Mouse (Mus musculus) hindbrain, embryonic 13.5 days (tissue): Measurements from ENCODE around the gene Kcna5. TPM values are rescaled to one million over a fixed set of nuclear protein-coding genes. Genes with fewer than 3 reads are reported as not detected.

ENCODE experiments used
- ATAC-seq: fragments of 200-750 bp; cut with Nextera tagmentation; 2 replicates; pipeline ENCODE4 v1.8.0; 2017; ENCODE audit warnings: moderate TSS enrichment; ENCODE audit not compliant: low FRiP score
- H3K27ac ChIP-seq: fragments of 300-500 bp; sonication (generic); 2 replicates; pipeline ENCODE4 v1.5.1; 2015; ENCODE audit warnings: inconsistent platforms, mild to moderate bottlenecking, moderate library complexity
- H3K27me3 ChIP-seq: fragments of 300-500 bp; sonication (generic); 2 replicates; pipeline ENCODE4 v1.6.1; 2015; ENCODE audit warnings: mild to moderate bottlenecking, inconsistent platforms
- H3K36me3 ChIP-seq: fragments of 300-500 bp; sonication (generic); 2 replicates; pipeline ENCODE4 v1.6.1; 2015; ENCODE audit warnings: mild to moderate bottlenecking, inconsistent platforms
- H3K4me1 ChIP-seq: fragments of 300-500 bp; sonication (generic); replicated peaks from 2 replicates; pipeline ENCODE4 v1.6.1; 2015; ENCODE audit warnings: inconsistent platforms
- H3K4me2 ChIP-seq: fragments of 300-500 bp; sonication (generic); 2 replicates; pipeline ENCODE4 v1.6.1; 2015; ENCODE audit warnings: inconsistent platforms, mild to moderate bottlenecking, moderate library complexity
- H3K4me3 ChIP-seq: fragments of 300-500 bp; sonication (generic); 2 replicates; pipeline ENCODE4 v1.5.1; 2015; ENCODE audit warnings: mild to moderate bottlenecking, inconsistent platforms
- H3K9ac ChIP-seq: fragments of 300-500 bp; sonication (generic); 2 replicates; pipeline ENCODE4 v1.6.1; 2015; ENCODE audit warnings: mild to moderate bottlenecking, inconsistent platforms
- H3K9me3 ChIP-seq: fragments of 300-500 bp; sonication (generic); 2 replicates; pipeline ENCODE4 v1.6.1; 2016; ENCODE audit warnings: inconsistent platforms
- WGBS: fragments of 180-500 bp; shearing (Covaris S2); methylation state at CpG from one replicate; pipeline ENCODE4 v1.1.7; 2015; 5-methylcytosine and 5-hydroxymethylcytosine counted together
- polyA plus RNA-seq: library from polyadenylated mRNA; unstranded; fragments of >200 nt; fragmentation: Nextera tagmentation; extraction: Ambion mirVana; gene quantifications from 2 replicates; pipeline ENCODE4 v1.2.1, GENCODE M21; 2015

The Kcna5 gene
- 2.2 and 2.4 TPM in 2 replicates for polyA plus RNA-seq

GRCm38 (mm10) chr6:126535208-126535910 is at the start of gene Kcna5:
Gene Kcna5 (minus strand): TSS chr6:126535412.
- peaks cover 23% of the 10 kb centered on the region for H3K4me1 ChIP-seq
- H3K27ac ChIP-seq = peak within 1 kb of the TSS; percentile 24; the same call in 1 of the 2 replicates
- no peaks in the 10 kb centered on the region for H3K36me3 ChIP-seq
- peak; percentile 87 for ATAC-seq
- peak within 1 kb of the TSS; percentile 22 for H3K4me3 ChIP-seq
- whole genome bisulfite sequencing = 1% methylated on average over 15 of the region's 15 CpGs
- peak within 1 kb of the TSS; percentile 63 for H3K9ac ChIP-seq
- peaks cover 24% of the 10 kb centered on the region for H3K27me3 ChIP-seq
- H3K4me2 ChIP-seq = peak within 1 kb of the TSS; percentile 55
- no peaks in the 10 kb centered on the region for H3K9me3 ChIP-seq

GRCm38 (mm10) chr6:126583075-126583474 is 47.9 kb upstream of the Kcna5 start:
- 67% methylated on average over 7 of the region's 7 CpGs for WGBS
- H3K27me3 ChIP-seq = no peaks in the 10 kb centered on the region
- no peaks in the 10 kb centered on the region for H3K36me3 ChIP-seq

GRCm38 (mm10) chr6:126581632-126582031 is 46.4 kb upstream of the Kcna5 start:
- H3K9me3 ChIP-seq = no peaks in the 10 kb centered on the region
- peaks cover 3% of the 10 kb centered on the region; the same call in 1 of the 2 replicates for H3K4me1 ChIP-seq
- H3K4me2 ChIP-seq = no peak overlapping the region
- 77% methylated on average over 8 of the region's 8 CpGs for WGBS
- 0 out of 2 replicates have a peak, but pooled peaks have one; percentile 22 for ATAC-seq
- H3K27ac ChIP-seq = peak overlapping the region; percentile 45; the same call in 1 of the 2 replicates
- no peak overlapping the region for H3K9ac ChIP-seq
- no peaks in the 10 kb centered on the region for H3K27me3 ChIP-seq
- no peaks in the 10 kb centered on the region for H3K36me3 ChIP-seq
- H3K4me3 ChIP-seq = no peak overlapping the region

More at GRCm38 (mm10) chr6:126583075-126583474, 47.9 kb upstream of the Kcna5 start:
- no peak overlapping the region for H3K4me2 ChIP-seq
- H3K4me1 ChIP-seq = peaks cover 3% of the 10 kb centered on the region; the same call in 1 of the 2 replicates
- H3K9ac ChIP-seq = no peak overlapping the region
- H3K27ac ChIP-seq = no peak overlapping the region
- no peaks in the 10 kb centered on the region for H3K9me3 ChIP-seq
- H3K4me3 ChIP-seq = no peak overlapping the region
- ATAC-seq = no peak

GRCm38 (mm10) chr6:126580571-126580970 is 45.4 kb upstream of the Kcna5 start:
- H3K9ac ChIP-seq = no peak overlapping the region
- no peak overlapping the region for H3K4me2 ChIP-seq
- 94% methylated on average over 3 of the region's 3 CpGs for WGBS
- H3K9me3 ChIP-seq = no peaks in the 10 kb centered on the region
- ATAC-seq = no peak
- no peak overlapping the region for H3K4me3 ChIP-seq
- no peaks in the 10 kb centered on the region for H3K27me3 ChIP-seq
- H3K36me3 ChIP-seq = no peaks in the 10 kb centered on the region
- peaks cover under 1% of the 10 kb centered on the region; the same call in 1 of the 2 replicates for H3K4me1 ChIP-seq
- no peak overlapping the region for H3K27ac ChIP-seq

- no peaks in the 10 kb centered on the region for H3K36me3 ChIP-seq
- no peaks in the 10 kb centered on the region for H3K27me3 ChIP-seq
- H3K4me3 ChIP-seq = no peak overlapping the region
- no peaks in the 10 kb centered on the region; the same call in 1 of the 2 replicates for H3K4me1 ChIP-seq
- H3K9ac ChIP-seq = no peak overlapping the region
- 87% methylated on average over 3 of the region's 3 CpGs for WGBS
- H3K9me3 ChIP-seq = no peaks in the 10 kb centered on the region
- H3K27ac ChIP-seq = no peak overlapping the region
- no peak overlapping the region for H3K4me2 ChIP-seq
- ATAC-seq = no peak
These were observed 42.2 kb upstream of the Kcna5 start for GRCm38 (mm10) chr6:126577415-126577814.

GRCm38 (mm10) chr6:126576566-126576965 is 41.4 kb upstream of the Kcna5 start:
- 96% methylated on average over 1 of the region's 1 CpGs for WGBS
- no peak overlapping the region for H3K9ac ChIP-seq
- no peak overlapping the region for H3K27ac ChIP-seq
- ATAC-seq = no peak
- no peak overlapping the region for H3K4me2 ChIP-seq
- no peaks in the 10 kb centered on the region for H3K36me3 ChIP-seq
- H3K4me3 ChIP-seq = no peak overlapping the region
- no peaks in the 10 kb centered on the region for H3K9me3 ChIP-seq
- H3K27me3 ChIP-seq = no peaks in the 10 kb centered on the region
- H3K4me1 ChIP-seq = no peaks in the 10 kb centered on the region; the same call in 1 of the 2 replicates

GRCm38 (mm10) chr6:126574778-126575177 is 39.6 kb upstream of the Kcna5 start:
- Histone ChIP-seq H3K27me3 (no peaks in the 10 kb centered on the region), H3K9ac (no peak overlapping the region), H3K4me3 (no peak overlapping the region), H3K36me3 (no peaks in the 10 kb centered on the region), H3K4me2 (no peak overlapping the region), H3K27ac (no peak overlapping the region), H3K9me3 (no peaks in the 10 kb centered on the region), H3K4me1 (no peaks in the 10 kb centered on the region)
- ATAC-seq = no peak
- WGBS = 85% methylated on average over 7 of the region's 7 CpGs

- WGBS = 84% methylated on average over 5 of the region's 5 CpGs
- H3K4me2 ChIP-seq = no peak overlapping the region
These were observed 37.8 kb upstream of the Kcna5 start for GRCm38 (mm10) chr6:126573021-126573420.

GRCm38 (mm10) chr6:126569809-126570208 is 34.6 kb upstream of the Kcna5 start:
- no peak overlapping the region for H3K27ac ChIP-seq
- 90% methylated on average over 7 of the region's 7 CpGs for WGBS
- ATAC-seq = no peak

More at GRCm38 (mm10) chr6:126573021-126573420, 37.8 kb upstream of the Kcna5 start:
- Histone ChIP-seq H3K27ac (no peak overlapping the region), H3K4me1 (no peaks in the 10 kb centered on the region), H3K4me3 (no peak overlapping the region), H3K27me3 (0 out of 2 replicates have a peak, but pooled peaks cover 2% of the 10 kb centered on the region), H3K9me3 (no peaks in the 10 kb centered on the region), H3K9ac (no peak overlapping the region), H3K36me3 (no peaks in the 10 kb centered on the region)
- ATAC-seq = no peak

GRCm38 (mm10) chr6:126568046-126568830 is 33.0 kb upstream of the Kcna5 start:
- no peaks in the 10 kb centered on the region for H3K36me3 ChIP-seq
- H3K4me1 ChIP-seq = no peaks in the 10 kb centered on the region
- H3K4me3 ChIP-seq = no peak overlapping the region
- ATAC-seq = no peak
- no peaks in the 10 kb centered on the region for H3K9me3 ChIP-seq
- 88% methylated on average over 14 of the region's 14 CpGs for WGBS
- no peak overlapping the region for H3K4me2 ChIP-seq
- no peak overlapping the region for H3K9ac ChIP-seq
- H3K27ac ChIP-seq = no peak overlapping the region
- H3K27me3 ChIP-seq = 0 out of 2 replicates have a peak, but pooled peaks cover 7% of the 10 kb centered on the region

More at GRCm38 (mm10) chr6:126569809-126570208, 34.6 kb upstream of the Kcna5 start:
- no peaks in the 10 kb centered on the region for H3K4me1 ChIP-seq
- no peaks in the 10 kb centered on the region for H3K36me3 ChIP-seq
- 0 out of 2 replicates have a peak, but pooled peaks cover 7% of the 10 kb centered on the region for H3K27me3 ChIP-seq
- H3K9me3 ChIP-seq = no peaks in the 10 kb centered on the region
- H3K9ac ChIP-seq = no peak overlapping the region
- H3K4me3 ChIP-seq = no peak overlapping the region
- H3K4me2 ChIP-seq = no peak overlapping the region

GRCm38 (mm10) chr6:126567326-126567725 is 32.1 kb upstream of the Kcna5 start:
- no peak overlapping the region for H3K4me3 ChIP-seq
- no peak overlapping the region for H3K27ac ChIP-seq
- no peak overlapping the region for H3K9ac ChIP-seq
- H3K4me1 ChIP-seq = no peaks in the 10 kb centered on the region
- no peak overlapping the region for H3K4me2 ChIP-seq
- H3K9me3 ChIP-seq = no peaks in the 10 kb centered on the region
- no peak for ATAC-seq
- 0 out of 2 replicates have a peak, but pooled peaks cover 7% of the 10 kb centered on the region for H3K27me3 ChIP-seq
- 92% methylated on average over 9 of the region's 9 CpGs for WGBS
- H3K36me3 ChIP-seq = no peaks in the 10 kb centered on the region

- Histone ChIP-seq H3K36me3 (no peaks in the 10 kb centered on the region), H3K4me1 (peaks cover 13% of the 10 kb centered on the region), H3K27ac (no peak overlapping the region), H3K4me2 (no peak overlapping the region), H3K9me3 (no peaks in the 10 kb centered on the region), H3K9ac (no peak overlapping the region), H3K4me3 (no peak overlapping the region), H3K27me3 (0 out of 2 replicates have a peak, but pooled peaks cover 7% of the 10 kb centered on the region)
- ATAC-seq = no peak
- 74% methylated on average over 6 of the region's 6 CpGs for WGBS
These were observed 29.2 kb upstream of the Kcna5 start for GRCm38 (mm10) chr6:126564376-126564775.
